Mouse (Mus musculus): Measurements from ENCODE around the gene Sdr9c7. TPM values are rescaled to one million over a fixed set of nuclear protein-coding genes. Genes with fewer than 3 reads are reported as not detected.

Gene Sdr9c7
- not detected in 2 replicates for polyA plus RNA-seq (2014; fragmentation: Nextera tagmentation; extraction: Ambion mirVana)

DNA sequence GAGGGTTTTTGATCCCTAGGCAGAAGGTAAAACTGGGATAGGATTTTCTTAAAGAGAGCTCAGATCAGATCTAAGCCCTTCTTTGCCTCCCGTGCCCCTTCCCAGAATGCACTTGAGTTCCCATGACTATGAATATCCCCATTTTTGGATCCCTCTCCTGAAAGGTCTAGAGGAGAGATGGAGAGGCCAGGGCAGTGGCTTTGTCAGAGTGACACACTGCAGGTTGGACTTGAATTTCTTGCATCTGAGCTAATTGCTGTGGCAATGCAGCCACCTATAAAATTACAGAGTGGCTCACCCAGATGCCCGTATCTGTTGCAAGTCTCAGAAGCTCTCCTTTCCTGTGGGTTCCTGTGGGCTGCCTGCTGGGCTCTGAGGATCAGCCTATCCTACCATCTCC is at the start of gene Sdr9c7:
Sdr9c7 (plus strand) TSS at position 301 of the 400 bp plus-strand sequence.
- Histone ChIP-seq H3K4me2 (ENCODE audit: low read depth) (no peak within 1 kb of the TSS), H3K27me3 (ENCODE audit: control insufficient read depth, insufficient read depth, low read length) (no peaks in the 10 kb centered on the region), H3K27ac (ENCODE audit: low read depth, low read length) (no peak within 1 kb of the TSS), H3K4me3 (ENCODE audit: low read depth, low read length) (no peak within 1 kb of the TSS), H3K9me3 (ENCODE audit: control insufficient read depth, low read length) (no peaks in the 10 kb centered on the region), H3K36me3 (ENCODE audit: control insufficient read depth, insufficient read depth, low read length) (no peaks in the 10 kb centered on the region), H3K4me1 (ENCODE audit: control insufficient read depth, insufficient read depth, low read length) (no peaks in the 10 kb centered on the region), H3K9ac (ENCODE audit: low read length) (no peak within 1 kb of the TSS)
- WGBS: 87% methylated on average over 2 of the region's 2 CpGs
- no peak for ATAC-seq (ENCODE audit: insufficient read depth, low FRiP score, low TSS enrichment)
- DNase-seq (ENCODE audit: low spot score): no peak

DNA sequence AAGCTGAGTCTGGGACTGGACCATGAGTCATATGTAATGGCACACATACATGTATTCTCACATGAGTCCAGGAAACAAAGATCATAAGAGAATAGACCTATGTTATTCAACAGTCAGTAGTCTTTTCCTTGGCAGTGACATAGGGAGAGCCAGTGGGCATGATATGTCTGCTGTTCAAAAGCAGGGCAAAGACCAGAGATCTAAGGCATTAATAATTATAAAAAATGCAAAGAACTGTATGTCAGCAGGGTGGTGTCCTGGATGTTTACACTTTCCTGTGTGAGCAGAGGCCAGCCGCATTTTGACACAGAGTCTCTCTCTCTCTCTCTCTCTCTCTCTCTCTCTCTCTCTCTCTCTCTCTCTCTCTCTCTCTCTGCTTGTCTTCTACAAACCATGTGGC is 48.7 kb upstream of the Sdr9c7 start, which contains the start of gene Rdh19:
Rdh19 (plus strand) TSS at position 301 of the 400 bp plus-strand sequence.
- DNase-seq (ENCODE audit: low spot score): no peak

DNA sequence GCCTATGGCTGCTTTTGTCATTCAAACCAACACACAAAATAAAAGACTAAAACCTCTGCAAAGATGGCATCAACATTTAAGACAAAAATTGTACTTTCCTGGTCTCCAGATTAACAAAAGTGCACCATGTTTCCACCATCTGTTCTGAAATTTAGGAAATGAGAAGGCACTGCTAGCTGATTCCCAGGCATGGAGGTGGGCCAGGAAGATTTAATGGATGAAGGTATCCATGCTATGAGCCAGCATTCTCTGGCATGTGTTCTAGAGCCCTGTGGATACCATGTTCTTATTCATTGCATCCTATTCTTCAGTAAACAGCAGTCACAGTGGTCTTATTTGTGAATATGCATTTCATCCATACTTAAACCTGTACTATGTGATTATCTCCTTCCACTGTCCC is 41.9 kb upstream of the Sdr9c7 start:
- DNase-seq (ENCODE audit: low spot score) (no peak), ATAC-seq (ENCODE audit: insufficient read depth, low FRiP score, low TSS enrichment) (no peak)

More for the DNA sequence above, 48.7 kb upstream of the Sdr9c7 start, which contains the start of gene Rdh19:
- Histone ChIP-seq H3K4me3 (ENCODE audit: low read depth, low read length) (no peak within 1 kb of the TSS), H3K9me3 (ENCODE audit: control insufficient read depth, low read length) (no peaks in the 10 kb centered on the region), H3K9ac (ENCODE audit: low read length) (no peak within 1 kb of the TSS), H3K4me1 (ENCODE audit: control insufficient read depth, insufficient read depth, low read length) (no peaks in the 10 kb centered on the region), H3K27me3 (ENCODE audit: control insufficient read depth, insufficient read depth, low read length) (no peaks in the 10 kb centered on the region), H3K4me2 (ENCODE audit: low read depth) (no peak within 1 kb of the TSS), H3K27ac (ENCODE audit: low read depth, low read length) (no peak within 1 kb of the TSS), H3K36me3 (ENCODE audit: control insufficient read depth, insufficient read depth, low read length) (no peaks in the 10 kb centered on the region)
- ATAC-seq (ENCODE audit: insufficient read depth, low FRiP score, low TSS enrichment): no peak
- WGBS: 95% methylated on average over 1 of the region's 1 CpGs

DNA sequence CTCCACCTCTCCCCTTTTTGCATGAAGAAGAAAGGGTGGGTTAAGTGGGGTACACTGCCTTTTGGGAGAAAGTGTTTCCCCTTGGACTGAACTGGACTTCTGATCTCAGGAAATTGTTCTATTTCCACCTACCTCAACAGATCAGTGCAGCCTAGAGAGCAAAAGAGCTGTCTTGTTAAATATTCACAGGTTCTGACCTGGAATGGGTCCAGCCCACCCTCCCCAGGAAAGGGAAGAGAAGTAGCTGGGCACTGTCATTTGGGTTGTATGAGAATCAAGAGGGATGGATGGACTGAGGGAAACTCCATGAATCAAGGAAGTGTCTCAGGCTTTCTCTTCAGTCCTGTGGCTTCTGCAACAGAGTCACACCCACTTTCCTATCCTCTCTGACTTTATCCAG is 33.4 kb upstream of the Sdr9c7 start:
- Histone ChIP-seq H3K36me3 (ENCODE audit: control insufficient read depth, insufficient read depth, low read length) (no peaks in the 10 kb centered on the region), H3K9ac (ENCODE audit: low read length) (no peak overlapping the region), H3K27me3 (ENCODE audit: control insufficient read depth, insufficient read depth, low read length) (no peaks in the 10 kb centered on the region), H3K27ac (ENCODE audit: low read depth, low read length) (no peak overlapping the region), H3K4me3 (ENCODE audit: low read depth, low read length) (no peak overlapping the region), H3K4me2 (ENCODE audit: low read depth) (no peak overlapping the region), H3K9me3 (ENCODE audit: control insufficient read depth, low read length) (no peaks in the 10 kb centered on the region), H3K4me1 (ENCODE audit: control insufficient read depth, insufficient read depth, low read length) (no peaks in the 10 kb centered on the region)
- ATAC-seq (ENCODE audit: insufficient read depth, low FRiP score, low TSS enrichment) (no peak), DNase-seq (ENCODE audit: low spot score) (no peak)

More for the DNA sequence above, 41.9 kb upstream of the Sdr9c7 start:
- Histone ChIP-seq H3K9ac (ENCODE audit: low read length) (no peak overlapping the region), H3K36me3 (ENCODE audit: control insufficient read depth, insufficient read depth, low read length) (no peaks in the 10 kb centered on the region), H3K4me2 (ENCODE audit: low read depth) (no peak overlapping the region), H3K27ac (ENCODE audit: low read depth, low read length) (no peak overlapping the region), H3K4me1 (ENCODE audit: control insufficient read depth, insufficient read depth, low read length) (no peaks in the 10 kb centered on the region), H3K27me3 (ENCODE audit: control insufficient read depth, insufficient read depth, low read length) (no peaks in the 10 kb centered on the region), H3K9me3 (ENCODE audit: control insufficient read depth, low read length) (no peaks in the 10 kb centered on the region), H3K4me3 (ENCODE audit: low read depth, low read length) (no peak overlapping the region)

DNA sequence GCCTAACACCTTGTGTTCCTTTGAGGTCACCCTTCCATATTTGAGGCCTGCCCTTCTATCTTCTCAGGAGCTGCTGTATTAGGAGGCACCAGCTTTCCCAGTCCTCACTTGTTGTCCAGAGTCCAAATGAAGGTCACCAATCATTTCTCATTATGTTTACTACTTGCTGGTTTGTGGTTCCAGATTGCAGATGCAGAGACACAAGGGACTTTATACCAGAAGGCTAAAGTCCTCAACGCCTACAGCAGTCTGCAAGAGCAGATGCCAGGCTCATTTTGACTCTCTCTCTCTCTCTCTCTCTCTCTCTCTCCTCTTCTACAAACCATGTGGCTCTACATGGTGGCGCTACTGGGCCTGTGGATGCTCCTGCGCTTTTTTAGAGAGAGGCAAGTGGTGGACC is 32.1 kb upstream of the Sdr9c7 start, which contains the start of gene Rdh16f2:
Rdh16f2 (plus strand) TSS at position 243 of the 400 bp plus-strand sequence.
- no peak for ATAC-seq (ENCODE audit: insufficient read depth, low FRiP score, low TSS enrichment)

DNA sequence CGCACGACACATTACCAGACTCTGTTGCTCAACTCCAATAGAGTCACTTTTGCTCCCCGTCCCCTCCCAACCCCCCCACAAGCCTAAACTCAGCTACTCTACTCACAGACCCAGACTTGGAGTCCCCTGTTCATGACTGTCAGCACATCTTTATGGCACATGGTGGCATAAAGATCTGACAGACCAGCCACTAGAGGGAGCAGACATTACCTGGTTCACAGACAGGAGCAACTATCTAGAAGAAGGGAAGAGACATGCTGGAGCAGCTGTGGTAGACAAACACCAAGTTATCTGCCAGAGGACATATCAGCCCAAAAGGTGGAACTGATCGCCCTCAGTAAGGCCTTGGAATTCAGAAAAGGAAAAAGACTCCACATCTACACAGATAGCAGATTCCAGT is 25.8 kb upstream of the Sdr9c7 start:
- ATAC-seq (ENCODE audit: insufficient read depth, low FRiP score, low TSS enrichment) (no peak), DNase-seq (ENCODE audit: low spot score) (no peak)
- no peak overlapping the region for H3K4me3 ChIP-seq (ENCODE audit: low read depth, low read length)
- H3K36me3 ChIP-seq (ENCODE audit: control insufficient read depth, insufficient read depth, low read length): no peaks in the 10 kb centered on the region
- no peaks in the 10 kb centered on the region for H3K9me3 ChIP-seq (ENCODE audit: control insufficient read depth, low read length)
- H3K27me3 ChIP-seq (ENCODE audit: control insufficient read depth, insufficient read depth, low read length): no peaks in the 10 kb centered on the region
- no peak overlapping the region for H3K4me2 ChIP-seq (ENCODE audit: low read depth)
- no peak overlapping the region for H3K27ac ChIP-seq (ENCODE audit: low read depth, low read length)
- 76% methylated on average over 4 of the region's 4 CpGs for WGBS
- H3K9ac ChIP-seq (ENCODE audit: low read length): no peak overlapping the region
- no peaks in the 10 kb centered on the region for H3K4me1 ChIP-seq (ENCODE audit: control insufficient read depth, insufficient read depth, low read length)

More for the DNA sequence above, 32.1 kb upstream of the Sdr9c7 start, which contains the start of gene Rdh16f2:
- Histone ChIP-seq H3K9ac (ENCODE audit: low read length) (no peak within 1 kb of the TSS), H3K27me3 (ENCODE audit: control insufficient read depth, insufficient read depth, low read length) (no peaks in the 10 kb centered on the region), H3K27ac (ENCODE audit: low read depth, low read length) (no peak within 1 kb of the TSS), H3K4me3 (ENCODE audit: low read depth, low read length) (no peak within 1 kb of the TSS), H3K9me3 (ENCODE audit: control insufficient read depth, low read length) (no peaks in the 10 kb centered on the region), H3K4me2 (ENCODE audit: low read depth) (no peak within 1 kb of the TSS), H3K4me1 (ENCODE audit: control insufficient read depth, insufficient read depth, low read length) (no peaks in the 10 kb centered on the region), H3K36me3 (ENCODE audit: control insufficient read depth, insufficient read depth, low read length) (no peaks in the 10 kb centered on the region)
- no peak for DNase-seq (ENCODE audit: low spot score)
- 82% methylated on average over 3 of the region's 3 CpGs for WGBS

DNA sequence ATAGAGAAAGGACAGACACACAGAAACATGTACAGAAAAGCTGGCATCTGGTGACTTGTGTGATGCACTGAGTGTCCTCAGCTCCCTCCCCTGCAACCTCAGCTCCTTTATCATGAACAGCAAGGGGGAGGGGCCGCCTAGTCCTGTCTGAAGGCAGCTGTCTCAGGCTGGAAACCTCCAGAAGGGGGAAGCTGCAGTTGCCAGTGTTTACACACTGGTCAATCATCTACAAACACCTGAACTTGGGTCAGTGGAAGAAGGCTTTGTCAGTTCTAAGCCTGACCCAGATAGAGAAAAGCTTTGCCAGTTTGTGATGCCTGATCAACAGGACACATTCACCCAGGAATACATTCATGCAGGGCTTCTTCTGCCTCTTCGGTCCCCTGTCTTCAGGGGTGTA is 20.6 kb upstream of the Sdr9c7 start:
- no peaks in the 10 kb centered on the region for H3K9me3 ChIP-seq (ENCODE audit: control insufficient read depth, low read length)
- 51% methylated on average over 2 of the region's 2 CpGs for WGBS
- DNase-seq (ENCODE audit: low spot score): no peak
- no peak overlapping the region for H3K4me3 ChIP-seq (ENCODE audit: low read depth, low read length)
- no peak overlapping the region for H3K9ac ChIP-seq (ENCODE audit: low read length)
- H3K4me1 ChIP-seq (ENCODE audit: control insufficient read depth, insufficient read depth, low read length): no peaks in the 10 kb centered on the region
- H3K36me3 ChIP-seq (ENCODE audit: control insufficient read depth, insufficient read depth, low read length): no peaks in the 10 kb centered on the region
- no peak for ATAC-seq (ENCODE audit: insufficient read depth, low FRiP score, low TSS enrichment)
- H3K27ac ChIP-seq (ENCODE audit: low read depth, low read length): no peak overlapping the region
- no peaks in the 10 kb centered on the region for H3K27me3 ChIP-seq (ENCODE audit: control insufficient read depth, insufficient read depth, low read length)
- no peak overlapping the region for H3K4me2 ChIP-seq (ENCODE audit: low read depth)

DNA sequence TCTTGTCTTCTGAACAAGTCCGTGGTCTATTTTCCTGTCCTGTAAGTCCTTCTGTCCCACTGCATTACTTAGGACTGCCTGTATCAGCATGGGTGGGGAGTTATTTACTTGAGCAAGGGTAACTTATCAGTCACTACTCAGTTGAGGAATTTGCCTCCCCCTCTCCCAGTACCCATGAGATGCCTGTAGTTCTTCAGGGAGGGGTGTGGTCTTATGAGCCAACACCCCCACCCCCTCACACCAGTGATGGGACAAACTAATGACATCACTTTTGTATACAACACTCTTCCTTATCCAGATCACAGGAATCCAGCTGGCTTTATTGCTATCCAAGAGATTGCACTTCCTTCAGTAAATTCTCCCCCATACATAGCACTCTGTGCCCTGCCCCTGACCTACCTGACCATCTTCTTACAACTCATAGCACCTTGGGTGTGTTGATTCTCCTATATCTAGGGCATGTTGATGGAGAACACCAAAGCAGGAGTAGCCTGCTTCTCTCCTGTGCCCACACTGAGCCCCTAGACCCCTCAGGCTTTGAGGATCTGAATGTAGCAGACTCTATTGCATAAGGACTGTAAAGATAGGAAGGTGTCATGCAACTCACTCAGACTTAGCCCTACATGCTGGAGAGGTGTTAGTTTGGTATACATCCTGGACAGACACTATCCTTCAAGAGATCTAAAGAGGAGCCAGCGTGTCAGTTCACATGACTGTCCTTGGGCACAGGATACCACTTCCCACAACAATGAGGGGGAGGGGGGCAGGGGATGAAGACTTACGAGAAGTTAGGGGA is 19.9 kb upstream of the Sdr9c7 start:
- Histone ChIP-seq H3K27ac (ENCODE audit: low read depth, low read length) (no peak overlapping the region), H3K4me2 (ENCODE audit: low read depth) (no peak overlapping the region), H3K36me3 (ENCODE audit: control insufficient read depth, insufficient read depth, low read length) (no peaks in the 10 kb centered on the region), H3K4me3 (ENCODE audit: low read depth, low read length) (no peak overlapping the region), H3K9ac (ENCODE audit: low read length) (no peak overlapping the region), H3K9me3 (ENCODE audit: control insufficient read depth, low read length) (no peaks in the 10 kb centered on the region), H3K4me1 (ENCODE audit: control insufficient read depth, insufficient read depth, low read length) (no peaks in the 10 kb centered on the region), H3K27me3 (ENCODE audit: control insufficient read depth, insufficient read depth, low read length) (no peaks in the 10 kb centered on the region)
- ATAC-seq (ENCODE audit: insufficient read depth, low FRiP score, low TSS enrichment): no peak
- DNase-seq (ENCODE audit: low spot score): no peak
- 74% methylated on average over 3 of the region's 3 CpGs for WGBS

DNA sequence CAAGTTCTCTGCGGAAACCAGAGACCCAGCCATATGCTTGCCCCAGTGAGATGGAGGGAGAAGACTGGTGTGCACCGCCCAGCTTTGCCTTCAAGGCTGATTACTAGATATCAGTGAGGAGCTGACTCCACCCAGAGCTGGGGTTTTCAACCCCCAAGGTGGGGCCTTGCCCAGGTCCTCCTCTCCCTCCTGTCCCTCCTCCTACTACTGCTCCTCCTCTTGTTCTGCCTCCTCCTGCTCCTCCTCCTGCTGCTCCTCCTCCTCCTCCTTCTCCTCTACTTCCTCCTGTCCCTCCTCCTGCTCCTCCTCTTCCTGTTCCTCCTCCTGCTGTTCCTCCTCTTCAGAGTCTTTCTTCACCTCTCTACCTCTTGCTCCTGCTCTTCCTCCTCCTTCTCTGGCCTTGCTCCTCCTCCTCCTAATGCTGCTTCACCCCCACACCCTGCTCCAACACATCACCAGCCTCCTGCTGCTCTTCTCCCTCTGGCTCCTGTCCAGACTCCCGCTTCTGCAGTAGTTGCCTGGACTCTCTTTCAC is 19.1 kb upstream of the Sdr9c7 start:
- H3K9ac ChIP-seq (ENCODE audit: low read length): no peak overlapping the region
- 87% methylated on average over 3 of the region's 3 CpGs for WGBS

More for the DNA sequence above, 19.1 kb upstream of the Sdr9c7 start:
- DNase-seq (ENCODE audit: low spot score) (no peak), ATAC-seq (ENCODE audit: insufficient read depth, low FRiP score, low TSS enrichment) (no peak)
- Histone ChIP-seq H3K27ac (ENCODE audit: low read depth, low read length) (no peak overlapping the region), H3K4me1 (ENCODE audit: control insufficient read depth, insufficient read depth, low read length) (no peaks in the 10 kb centered on the region), H3K4me2 (ENCODE audit: low read depth) (no peak overlapping the region), H3K4me3 (ENCODE audit: low read depth, low read length) (no peak overlapping the region), H3K36me3 (ENCODE audit: control insufficient read depth, insufficient read depth, low read length) (no peaks in the 10 kb centered on the region), H3K9me3 (ENCODE audit: control insufficient read depth, low read length) (no peaks in the 10 kb centered on the region), H3K27me3 (ENCODE audit: control insufficient read depth, insufficient read depth, low read length) (no peaks in the 10 kb centered on the region)
